Mouse (Mus musculus) testis, postnatal 10 days (tissue): ENCODE results near the gene Olfr427.
"Not testable (repeated sequence)": the region's sequence is repeated elsewhere in the genome, so short reads cannot be mapped to it uniquely, and the experiment has no call there.

Source experiments
- DNase-seq: peaks from one replicate; pipeline ENCODE4 v3.0.0; 2021; ENCODE audit warnings: low spot score

Olfr427 gene

DNA sequence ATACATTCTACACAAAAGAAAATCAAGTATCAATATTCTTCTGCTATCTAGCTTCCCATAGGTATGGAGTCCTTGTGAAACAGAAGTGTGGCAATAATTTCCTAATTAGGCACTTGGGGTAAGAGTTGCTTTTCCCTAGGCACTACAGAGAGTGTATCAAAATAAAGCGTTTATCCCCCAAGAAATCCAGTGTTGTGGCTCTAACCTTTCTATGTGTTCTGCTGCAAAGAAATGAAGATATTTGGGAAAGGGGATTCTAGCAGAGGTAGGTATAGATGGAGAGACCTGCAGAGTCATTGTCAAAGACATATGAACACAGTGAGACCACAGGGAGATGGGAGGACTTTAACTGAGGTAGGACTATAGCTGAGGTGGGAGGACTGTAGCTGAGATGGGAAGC, at the start of gene Olfr427:
Gene Olfr427, plus strand, starts transcription at position 301 of the 400 bp plus-strand sequence.
- DNase-seq = no peak

DNA sequence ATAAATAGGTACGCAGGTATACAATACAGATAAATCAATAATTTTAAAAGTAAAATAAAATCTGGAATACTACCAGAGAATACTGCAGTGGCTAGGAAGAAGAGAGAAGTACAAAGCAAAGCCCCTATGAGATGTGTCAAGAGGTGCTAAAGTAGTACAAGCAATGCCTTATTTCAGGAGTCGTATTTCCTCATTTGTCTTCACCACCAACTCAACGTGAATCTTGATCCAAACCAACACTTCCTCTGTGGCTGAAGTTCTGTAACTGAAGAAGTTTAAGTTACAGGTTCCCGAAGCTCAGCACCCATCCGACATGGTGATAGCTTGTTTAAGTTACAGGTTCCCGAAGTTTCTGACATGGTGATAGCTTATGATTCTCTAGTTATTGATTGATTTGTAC, 48.5 kb upstream of the Olfr427 start:
- DNase-seq = not testable (repeated sequence)

DNA sequence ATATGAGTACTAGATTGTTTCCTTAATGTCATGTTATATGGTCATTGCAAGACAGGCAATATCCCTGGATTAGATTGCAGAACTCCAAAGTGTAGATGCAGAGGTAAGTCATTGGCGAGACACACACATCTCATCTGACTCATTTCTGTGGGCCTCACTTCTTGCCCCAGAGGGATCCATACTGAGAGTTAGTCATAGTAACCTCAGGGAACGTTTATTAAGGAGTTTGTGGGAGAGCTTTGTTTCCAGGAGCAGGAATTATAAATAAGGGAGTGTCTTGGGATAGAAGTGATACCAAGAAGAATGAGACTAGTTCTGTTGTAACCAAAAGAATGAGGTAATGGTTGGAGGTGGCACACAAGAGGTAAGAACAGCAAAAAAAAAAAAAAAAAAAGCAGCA, 47.8 kb upstream of the Olfr427 start, which contains the start of gene Olfr432:
Gene Olfr432, plus strand, starts transcription at position 313 of the 400 bp plus-strand sequence.
- no peak for DNase-seq

DNA sequence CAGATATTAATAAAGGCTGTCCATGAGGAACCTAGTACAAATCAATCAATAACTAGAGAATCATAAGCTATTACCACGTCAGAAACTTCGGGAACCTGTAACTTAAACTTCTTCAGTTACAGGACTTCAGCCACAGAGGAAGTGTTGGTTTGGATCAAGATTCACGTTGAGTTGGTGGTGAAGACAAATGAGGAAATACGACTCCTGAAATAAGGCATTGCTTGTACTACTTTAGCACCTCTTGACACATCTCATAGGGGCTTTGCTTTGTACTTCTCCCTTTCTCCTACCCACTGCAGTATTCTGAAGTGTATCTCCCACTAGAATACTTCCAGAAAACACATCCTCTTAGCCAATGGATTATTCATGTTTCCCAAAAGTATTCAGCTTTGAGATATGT, 47.3 kb upstream of the Olfr427 start:
- not testable (repeated sequence) for DNase-seq

DNA sequence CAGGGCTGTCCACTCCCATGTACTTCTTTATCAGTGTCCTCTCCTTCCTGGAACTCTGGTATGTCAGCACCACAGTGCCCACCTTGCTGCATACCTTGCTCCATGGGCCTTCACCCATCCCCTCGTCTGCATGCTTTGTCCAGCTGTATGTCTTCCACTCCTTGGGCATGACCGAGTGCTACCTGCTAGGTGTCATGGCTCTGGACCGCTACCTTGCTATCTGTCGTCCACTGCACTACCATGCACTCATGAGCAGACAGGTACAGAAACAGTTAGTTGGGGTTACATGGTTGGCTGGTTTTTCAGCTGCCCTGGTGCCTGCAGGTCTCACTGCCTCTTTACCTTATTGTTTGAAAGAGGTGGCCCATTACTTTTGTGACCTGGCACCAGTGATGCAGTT, 46.2 kb upstream of the Olfr427 start:
- no peak for DNase-seq

DNA sequence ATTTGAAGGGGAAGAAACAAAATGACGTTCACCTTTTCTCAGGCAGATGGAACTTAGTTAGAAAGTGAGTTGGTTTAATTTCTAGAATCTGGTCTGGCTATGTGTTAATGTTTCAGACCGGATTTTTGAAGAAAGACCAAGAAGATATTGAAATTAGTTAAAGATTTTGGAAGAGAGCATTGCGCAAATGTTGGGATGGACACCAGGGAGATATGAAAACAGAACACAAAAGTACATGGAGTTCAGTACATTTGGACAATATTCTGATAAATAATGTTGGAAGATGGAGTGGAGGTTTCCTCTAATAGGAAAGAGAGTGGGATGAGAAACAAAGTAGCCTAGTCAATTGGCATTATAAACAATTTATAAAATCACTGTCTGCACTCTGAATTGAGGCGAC, 45.2 kb upstream of the Olfr427 start:
- DNase-seq = no peak

DNA sequence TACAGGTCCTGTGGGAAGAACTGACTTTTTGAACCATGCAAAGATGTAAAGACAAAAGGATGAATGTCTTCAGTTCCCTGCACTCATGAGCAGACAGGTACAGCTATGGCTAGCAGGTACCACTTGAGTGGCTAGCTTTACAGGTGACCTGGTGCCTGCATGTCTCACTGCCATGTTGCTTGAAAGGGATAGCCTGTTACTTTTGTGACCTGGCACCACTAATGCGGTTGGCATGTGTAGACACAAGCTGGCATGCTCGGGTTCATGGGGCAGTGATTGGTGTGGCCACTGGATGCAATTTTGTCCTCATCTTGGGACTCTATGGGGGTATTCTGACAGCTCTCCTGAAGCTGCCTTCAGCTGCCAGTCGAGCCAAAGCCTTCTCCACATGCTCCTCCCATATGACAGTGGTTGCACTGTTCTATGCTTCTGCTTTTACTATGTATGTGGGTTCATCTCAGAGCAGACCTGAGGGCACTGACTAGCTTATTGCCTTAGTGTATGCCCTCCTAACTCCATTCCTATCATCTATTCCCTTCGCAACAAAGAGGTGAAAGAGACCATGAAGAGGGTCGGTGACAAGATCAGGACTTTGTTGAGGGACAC, 44.7 kb upstream of the Olfr427 start:
- no peak for DNase-seq

DNA sequence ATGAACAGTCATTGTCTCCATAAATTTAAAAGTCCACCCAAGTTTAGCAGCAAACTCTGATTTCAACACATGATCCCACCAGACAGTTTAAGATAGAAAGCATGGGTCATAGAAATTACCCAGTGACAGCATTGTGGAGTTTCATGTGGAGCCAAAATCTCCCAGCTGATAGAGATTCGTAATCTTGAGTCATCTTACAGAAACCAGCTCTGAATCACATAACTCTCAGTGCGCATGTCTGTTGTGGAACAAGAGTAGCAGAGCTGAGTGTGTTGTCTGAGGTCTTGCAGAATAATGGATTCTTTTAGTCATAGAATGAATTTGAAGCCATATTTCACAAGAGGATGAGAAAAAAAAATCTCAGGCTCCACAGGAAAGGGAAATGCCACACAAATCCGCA, 43.7 kb upstream of the Olfr427 start:
- no peak for DNase-seq

DNA sequence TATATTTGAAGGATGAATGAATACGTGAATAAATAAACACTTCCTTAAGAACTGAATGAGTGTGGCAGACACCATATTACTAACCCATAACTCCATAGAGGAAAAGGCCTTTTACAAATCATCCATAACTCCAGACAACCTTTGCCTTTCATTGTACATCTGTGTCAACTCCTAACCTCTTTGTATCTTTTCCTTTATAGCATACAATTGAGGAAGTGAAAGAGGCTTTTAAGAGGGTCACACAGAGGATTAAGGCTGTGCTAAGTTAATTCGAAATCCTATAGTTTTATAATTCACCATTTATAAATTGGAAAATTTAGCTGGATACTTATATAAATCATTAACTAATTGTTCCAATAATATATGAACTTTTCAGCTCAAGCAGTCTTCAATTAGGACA, 41.4 kb upstream of the Olfr427 start:
- DNase-seq = no peak

DNA sequence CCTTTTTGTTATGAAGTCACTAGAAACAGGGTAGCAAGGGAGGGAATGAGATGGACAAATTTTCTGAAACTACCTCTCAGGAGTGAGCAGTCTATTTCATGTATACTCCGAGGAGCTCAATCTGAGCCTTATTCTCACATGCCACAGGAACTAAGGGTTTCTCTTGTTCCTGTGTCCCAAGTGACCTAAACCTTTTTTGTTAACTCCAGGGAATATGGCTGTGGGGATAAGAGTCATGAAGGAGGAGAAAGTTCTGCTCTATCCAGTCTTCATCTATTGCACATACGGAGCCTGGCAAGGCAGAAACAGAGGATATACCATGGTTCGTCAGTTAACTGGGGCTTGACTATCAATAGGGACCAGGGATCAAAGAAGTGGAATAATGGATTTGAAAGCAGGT, 30.4 kb upstream of the Olfr427 start, which contains the start of gene Olfr430:
Gene Olfr430, plus strand, starts transcription at position 301 of the 400 bp plus-strand sequence.
- DNase-seq = no peak

DNA sequence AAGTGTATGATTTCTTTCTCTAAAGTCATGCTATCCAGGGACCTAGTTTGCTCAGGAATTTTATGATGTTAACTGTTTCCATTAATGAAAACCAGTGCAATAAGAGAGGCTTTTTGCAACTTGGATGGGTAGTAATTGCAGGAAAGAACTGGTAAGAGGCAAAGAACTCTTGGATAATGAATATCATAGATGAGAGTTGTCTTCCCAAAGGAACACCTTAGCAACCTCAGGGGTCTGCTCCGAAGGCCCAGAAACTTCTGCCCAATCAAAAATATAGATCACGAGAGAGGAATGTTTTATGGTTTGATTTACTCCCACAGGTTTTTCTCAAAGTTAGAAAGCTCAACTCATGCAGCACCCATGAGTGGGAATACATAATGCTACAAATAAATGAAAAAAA, 12.7 kb upstream of the Olfr427 start, which contains the start of gene Olfr429:
Gene Olfr429, plus strand, starts transcription at position 301 of the 400 bp plus-strand sequence.
- DNase-seq = no peak

DNA sequence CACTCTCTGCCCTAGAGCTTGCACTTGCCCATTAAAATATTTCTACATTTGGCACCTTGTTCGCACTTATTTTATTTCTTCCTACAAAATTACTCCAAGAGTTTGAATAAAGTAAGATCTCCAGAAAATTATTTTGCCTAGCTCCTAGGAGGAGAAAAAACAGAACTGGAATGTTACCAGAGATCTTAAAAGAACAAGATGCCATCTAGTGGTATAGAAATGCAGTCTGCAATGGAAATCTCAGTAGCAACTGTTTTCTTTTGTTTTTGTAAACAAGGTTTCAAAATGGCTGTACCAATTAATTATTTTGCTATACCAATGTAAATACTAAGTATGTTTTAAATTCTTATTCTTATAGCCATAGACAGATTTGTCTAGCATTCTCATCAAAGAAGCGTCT, 7.0 kb downstream of the Olfr427 start:
- DNase-seq = no peak

DNA sequence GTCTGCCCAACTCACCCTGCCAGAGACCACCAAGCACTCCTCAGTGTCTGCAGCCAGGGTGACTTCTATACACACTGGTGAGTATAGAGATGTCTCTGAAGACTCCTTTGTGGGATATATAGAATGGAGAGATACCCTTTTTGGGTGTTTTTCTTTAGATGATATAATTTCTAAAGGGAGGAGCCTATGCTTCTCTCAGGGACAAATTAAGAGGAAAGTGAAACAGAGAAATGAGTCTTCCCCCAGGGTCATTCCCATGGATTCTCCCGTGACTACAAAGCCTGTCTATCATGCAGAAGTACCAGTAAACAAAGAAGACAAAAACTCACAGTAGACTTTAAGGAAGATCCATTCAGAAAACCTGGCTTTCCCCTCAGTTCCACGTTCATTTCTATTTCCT, 24.4 kb downstream of the Olfr427 start, which contains the start of gene Olfr231:
Gene Olfr231, minus strand, starts transcription at position 101 of the 400 bp plus-strand sequence.
- DNase-seq = no peak

DNA sequence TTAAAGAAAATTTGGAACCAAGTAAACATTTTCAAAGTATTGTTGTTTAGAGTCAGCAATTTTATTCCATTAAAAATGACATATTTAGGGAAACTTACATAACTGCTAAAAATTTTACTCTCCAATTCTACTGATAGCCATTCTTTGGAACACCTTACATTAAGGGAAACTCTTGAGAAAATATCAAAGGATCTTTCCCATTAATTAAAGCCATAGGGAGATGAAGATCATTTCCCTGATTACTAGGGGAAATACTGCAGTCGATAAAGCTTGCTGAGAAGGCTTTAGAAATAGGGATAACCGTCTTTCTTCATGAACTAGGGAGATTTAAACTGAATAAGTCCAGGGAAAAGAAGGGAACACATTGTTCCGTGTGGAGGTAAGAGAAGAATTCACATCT, 34.5 kb downstream of the Olfr427 start, which contains the start of gene Olfr424:
Gene Olfr424, plus strand, starts transcription at position 301 of the 400 bp plus-strand sequence.
- no peak for DNase-seq

DNA sequence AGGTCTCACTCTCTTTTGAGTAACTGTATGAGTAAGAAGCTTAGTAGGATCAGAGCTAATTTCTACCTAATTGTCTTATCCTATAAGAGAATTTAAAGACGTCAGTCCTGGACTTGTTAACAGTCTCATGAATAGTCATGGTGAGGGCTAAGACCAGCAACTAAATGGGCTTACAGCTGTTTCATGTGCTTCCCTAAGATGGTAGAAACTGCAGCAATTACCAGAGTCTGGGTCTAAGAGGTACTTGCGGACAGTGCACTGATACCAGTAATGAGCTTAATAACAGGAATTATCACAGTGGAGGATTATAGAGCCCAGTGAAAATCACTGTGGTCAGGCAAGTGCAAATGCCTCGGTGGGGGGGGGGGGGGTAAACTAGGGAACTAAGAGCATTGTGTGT, 35.3 kb downstream of the Olfr427 start:
- no peak for DNase-seq

DNA sequence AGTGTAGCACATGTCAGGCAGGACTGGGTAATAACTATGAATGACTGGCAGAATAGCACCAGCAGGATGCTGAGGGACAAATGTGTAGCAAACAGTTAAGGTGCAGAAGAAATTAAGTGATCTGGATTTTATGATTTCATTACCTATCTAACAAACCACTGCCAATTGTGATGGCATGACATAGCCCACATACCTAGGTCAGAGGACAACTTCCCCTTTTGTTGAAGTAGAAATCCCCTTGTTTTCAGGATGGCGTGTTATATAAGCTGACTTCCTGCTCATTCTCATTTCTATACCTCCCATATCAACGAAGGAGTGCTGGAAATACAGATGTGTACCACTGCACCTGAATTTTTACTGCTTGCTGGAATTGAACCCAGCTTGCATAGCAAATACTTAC, 44.7 kb downstream of the Olfr427 start:
- no peak for DNase-seq

DNA sequence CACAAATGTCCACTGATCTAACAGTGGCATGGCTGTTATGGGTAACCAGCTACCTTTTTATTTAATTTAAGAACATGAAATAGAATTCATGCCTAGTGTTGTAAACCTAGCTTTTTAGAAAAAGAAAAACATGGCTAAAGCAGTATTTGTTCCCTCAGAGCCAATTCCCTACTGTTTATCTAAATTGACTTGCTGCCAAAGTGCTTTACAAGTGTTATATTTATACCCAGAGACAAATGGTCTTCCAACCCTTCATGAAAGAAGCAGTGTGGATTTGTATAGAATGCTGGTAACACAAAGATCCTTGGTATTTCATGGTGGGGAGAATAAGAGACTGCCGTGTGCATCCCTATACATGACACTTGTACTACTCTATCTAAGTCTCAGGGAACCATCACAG, 50.0 kb downstream of the Olfr427 start:
- no peak for DNase-seq

DNA sequence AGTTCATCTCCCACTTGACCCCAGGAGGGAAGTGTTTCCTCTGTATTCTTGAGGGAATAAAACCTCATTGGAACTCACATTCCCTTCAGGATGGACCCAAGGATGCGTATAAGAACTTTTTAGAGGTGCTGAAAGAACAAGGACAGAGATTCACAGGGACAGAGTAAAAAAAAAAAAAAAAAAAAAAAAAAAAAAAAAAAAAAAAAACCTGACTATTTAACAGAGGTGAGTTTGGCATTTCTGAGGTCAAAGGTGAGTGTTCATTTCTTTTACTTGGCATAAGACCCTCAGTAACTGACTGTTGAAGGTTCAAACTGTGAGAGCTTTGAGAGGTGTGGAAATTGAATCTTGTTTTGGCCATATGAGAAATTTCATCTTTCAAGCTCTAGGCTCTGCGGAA, 52.6 kb downstream of the Olfr427 start:
- no peak for DNase-seq
